Mouse (Mus musculus): ENCODE results near the gene Procr. TPM values are rescaled to one million over a fixed set of nuclear protein-coding genes. Genes with fewer than 3 reads are reported as not detected.
A peak's percentile ranks its signal among the peaks of the same experiment; 100 is the strongest.

Procr gene
- total and polyA plus RNA-seq, 2 experiments from 2014 or later = 1.5 to 2.5 TPM

GRCm38 (mm10) chr2:155798613-155799012 is 47.7 kb downstream of the Procr start:
- DNase-seq (ENCODE audit: low spot score) = no peak
- no peak for TF ChIP-seq CTCF (IDR thresholded peaks at IDR 0.05)
- Histone ChIP-seq H3K27ac (ENCODE audit: low read depth, low read length) (no peak overlapping the region), H3K4me3 (ENCODE audit: low read depth, low read length) (no peak overlapping the region), H3K36me3 (ENCODE audit: insufficient read depth, low read length) (peaks cover 48% of the 10 kb centered on the region), H3K4me2 (ENCODE audit: low read depth, low read length, poor library complexity, severe bottlenecking) (no peak overlapping the region), H3K9ac (replicated peaks; ENCODE audit: low read length, poor library complexity, severe bottlenecking) (no peak overlapping the region), H3K27me3 (ENCODE audit: insufficient read depth, low read length) (no peaks in the 10 kb centered on the region), H3K4me1 (ENCODE audit: insufficient read depth, low read length) (no peaks in the 10 kb centered on the region), H3K9me3 (ENCODE audit: low read length) (no peaks in the 10 kb centered on the region)
- 52% methylated on average over 3 of the region's 3 CpGs for WGBS
- no peak for ATAC-seq (ENCODE audit: low FRiP score)

GRCm38 (mm10) chr2:155802761-155803160 is 51.8 kb downstream of the Procr start:
- Histone ChIP-seq H3K9me3 (ENCODE audit: low read length) (no peaks in the 10 kb centered on the region), H3K36me3 (ENCODE audit: insufficient read depth, low read length) (peaks cover 41% of the 10 kb centered on the region), H3K27ac (ENCODE audit: low read depth, low read length) (no peak overlapping the region), H3K27me3 (ENCODE audit: insufficient read depth, low read length) (no peaks in the 10 kb centered on the region), H3K4me3 (ENCODE audit: low read depth, low read length) (no peak overlapping the region), H3K4me2 (ENCODE audit: low read depth, low read length, poor library complexity, severe bottlenecking) (no peak overlapping the region), H3K4me1 (ENCODE audit: insufficient read depth, low read length) (no peaks in the 10 kb centered on the region), H3K9ac (replicated peaks; ENCODE audit: low read length, poor library complexity, severe bottlenecking) (no peak overlapping the region)
- ATAC-seq (ENCODE audit: low FRiP score) = no peak
- DNase-seq (ENCODE audit: low spot score) = no peak
- TF ChIP-seq CTCF (IDR thresholded peaks at IDR 0.05) = peak; percentile 55
- 51% methylated on average over 3 of the region's 3 CpGs for WGBS

GRCm38 (mm10) chr2:155804053-155804452 is 53.1 kb downstream of the Procr start:
- peaks cover 31% of the 10 kb centered on the region for H3K36me3 ChIP-seq (ENCODE audit: insufficient read depth, low read length)
- TF ChIP-seq CTCF (IDR thresholded peaks at IDR 0.05) = no peak
- H3K9ac ChIP-seq (replicated peaks; ENCODE audit: low read length, poor library complexity, severe bottlenecking) = no peak overlapping the region
- DNase-seq (ENCODE audit: low spot score) (no peak), ATAC-seq (ENCODE audit: low FRiP score) (no peak)
- H3K4me2 ChIP-seq (ENCODE audit: low read depth, low read length, poor library complexity, severe bottlenecking) = no peak overlapping the region
- H3K4me3 ChIP-seq (ENCODE audit: low read depth, low read length) = no peak overlapping the region
- no peaks in the 10 kb centered on the region for H3K4me1 ChIP-seq (ENCODE audit: insufficient read depth, low read length)
- H3K9me3 ChIP-seq (ENCODE audit: low read length) = no peaks in the 10 kb centered on the region
- H3K27me3 ChIP-seq (ENCODE audit: insufficient read depth, low read length) = no peaks in the 10 kb centered on the region
- H3K27ac ChIP-seq (ENCODE audit: low read depth, low read length) = no peak overlapping the region
- 74% methylated on average over 5 of the region's 5 CpGs for WGBS

Other genes starting within 250 kb of the Procr start
- 25.3 and 38.0 TPM in 2 replicates for gene Acss2, start 233.2 kb upstream of the Procr start, total RNA-seq (2014; rRNA removed)
- gene Acss2, start 233.2 kb upstream of the Procr start, polyA plus RNA-seq (2015; fragmentation: Nextera tagmentation; extraction: Ambion mirVana) = 18.6 and 19.4 TPM in 2 replicates
- 167 and 203 TPM in 2 replicates for gene Ggt7, start 232.9 kb upstream of the Procr start, total RNA-seq (2014; rRNA removed)
- gene Ggt7, start 232.9 kb upstream of the Procr start, polyA plus RNA-seq (2015; fragmentation: Nextera tagmentation; extraction: Ambion mirVana) = 110 and 112 TPM in 2 replicates
- 9.2 and 12.9 TPM in 2 replicates for gene Gss, start 158.3 kb upstream of the Procr start, total RNA-seq (2014; rRNA removed)
- 11.6 and 12.1 TPM in 2 replicates for gene Gss, start 158.3 kb upstream of the Procr start, polyA plus RNA-seq (2015; fragmentation: Nextera tagmentation; extraction: Ambion mirVana)
- gene Myh7b, start 139.9 kb upstream of the Procr start, total RNA-seq (2014; rRNA removed) = 0.14 and 0.38 TPM in 2 replicates
- 1.5 and 3.4 TPM in 2 replicates for gene Myh7b, start 139.9 kb upstream of the Procr start, polyA plus RNA-seq (2015; fragmentation: Nextera tagmentation; extraction: Ambion mirVana)
- 148 and 155 TPM in 2 replicates for gene Trpc4ap, start 58.7 kb upstream of the Procr start, total RNA-seq (2014; rRNA removed)
- 121 and 122 TPM in 2 replicates for gene Trpc4ap, start 58.7 kb upstream of the Procr start, polyA plus RNA-seq (2015; fragmentation: Nextera tagmentation; extraction: Ambion mirVana)
- gene Edem2, start 21.6 kb upstream of the Procr start, total RNA-seq (2014; rRNA removed) = 41.1 and 44.5 TPM in 2 replicates
- 33.0 and 35.7 TPM in 2 replicates for gene Edem2, start 21.6 kb upstream of the Procr start, polyA plus RNA-seq (2015; fragmentation: Nextera tagmentation; extraction: Ambion mirVana)
- not detected in 2 replicates for gene Gm17581, start 15.3 kb upstream of the Procr start, total RNA-seq (2014; rRNA removed)
- gene Gm17581, start 15.3 kb upstream of the Procr start, polyA plus RNA-seq (2015; fragmentation: Nextera tagmentation; extraction: Ambion mirVana) = not detected in 2 replicates
- gene Mmp24, start 24.2 kb downstream of the Procr start, total RNA-seq (2014; rRNA removed) = 149 and 178 TPM in 2 replicates
- 12.3 and 14.1 TPM in 2 replicates for gene Mmp24, start 24.2 kb downstream of the Procr start, polyA plus RNA-seq (2015; fragmentation: Nextera tagmentation; extraction: Ambion mirVana)
- 35.2 TPM in 2 replicates for gene BC029722, start 68.3 kb downstream of the Procr start, total RNA-seq (2014; rRNA removed)
- 56.6 and 61.0 TPM in 2 replicates for gene BC029722, start 68.3 kb downstream of the Procr start, polyA plus RNA-seq (2015; fragmentation: Nextera tagmentation; extraction: Ambion mirVana)
- gene Eif6, start 75.8 kb downstream of the Procr start, total RNA-seq (2014; rRNA removed) = 80.7 and 85.4 TPM in 2 replicates
- 130 and 143 TPM in 2 replicates for gene Eif6, start 75.8 kb downstream of the Procr start, polyA plus RNA-seq (2015; fragmentation: Nextera tagmentation; extraction: Ambion mirVana)
- gene Fam83c, start 83.7 kb downstream of the Procr start, total RNA-seq (2014; rRNA removed) = not detected in 2 replicates
- gene Fam83c, start 83.7 kb downstream of the Procr start, polyA plus RNA-seq (2015; fragmentation: Nextera tagmentation; extraction: Ambion mirVana) = 0.07 TPM in 1 of 2 replicates, not detected in the other
- gene Uqcc1, start 179.2 kb downstream of the Procr start, total RNA-seq (2014; rRNA removed) = 44.6 and 48.2 TPM in 2 replicates
- 55.0 and 58.9 TPM in 2 replicates for gene Uqcc1, start 179.2 kb downstream of the Procr start, polyA plus RNA-seq (2015; fragmentation: Nextera tagmentation; extraction: Ambion mirVana)
- gene Gm15557, start 189.6 kb downstream of the Procr start, total RNA-seq (2014; rRNA removed) = not detected in 2 replicates
- not detected in 2 replicates for gene Gm15557, start 189.6 kb downstream of the Procr start, polyA plus RNA-seq (2015; fragmentation: Nextera tagmentation; extraction: Ambion mirVana)
- gene Gdf5, start 194.2 kb downstream of the Procr start, total RNA-seq (2014; rRNA removed) = 1.5 and 2.0 TPM in 2 replicates
- 0.69 and 1.2 TPM in 2 replicates for gene Gdf5, start 194.2 kb downstream of the Procr start, polyA plus RNA-seq (2015; fragmentation: Nextera tagmentation; extraction: Ambion mirVana)
- 14.1 and 19.2 TPM in 2 replicates for gene Cep250, start 205.3 kb downstream of the Procr start, total RNA-seq (2014; rRNA removed)
- 8.7 and 10.1 TPM in 2 replicates for gene Cep250, start 205.3 kb downstream of the Procr start, polyA plus RNA-seq (2015; fragmentation: Nextera tagmentation; extraction: Ambion mirVana)